Mouse (Mus musculus) gastrocnemius, postnatal 36 days (tissue): Measurements from ENCODE around the gene Stk31. TPM values are rescaled to one million over a fixed set of nuclear protein-coding genes. Genes with fewer than 3 reads are reported as not detected.
"Not testable (repeated sequence)": the region's sequence is repeated elsewhere in the genome, so short reads cannot be mapped to it uniquely, and the experiment has no call there.

Experiments
- DNase-seq, 2 experiments: peaks; one replicate each; pipeline ENCODE4 v3.0.0; 2022
- intact Hi-C: fragments of 180-260 bp; cut with DNase I; formaldehyde crosslinking; loops from one replicate; pipeline ENCODE4 v1.15.1; 2025
- long read RNA-seq, 2 experiments: library from polyadenylated mRNA; stranded (forward); transcript quantifications; one replicate each; pipeline ENCODE4 v2.0.0; 2021
- total RNA-seq, 2 experiments: library from RNA; stranded (reverse); gene quantifications; 2 replicates each; pipeline ENCODE4 v1.2.3; 2021

Gene Stk31
- total RNA-seq: under 1 TPM; 0.07 to 0.15 TPM
- long read RNA-seq, experiment 1: 0 reads
- long read RNA-seq, experiment 2: 0 reads

DNA sequence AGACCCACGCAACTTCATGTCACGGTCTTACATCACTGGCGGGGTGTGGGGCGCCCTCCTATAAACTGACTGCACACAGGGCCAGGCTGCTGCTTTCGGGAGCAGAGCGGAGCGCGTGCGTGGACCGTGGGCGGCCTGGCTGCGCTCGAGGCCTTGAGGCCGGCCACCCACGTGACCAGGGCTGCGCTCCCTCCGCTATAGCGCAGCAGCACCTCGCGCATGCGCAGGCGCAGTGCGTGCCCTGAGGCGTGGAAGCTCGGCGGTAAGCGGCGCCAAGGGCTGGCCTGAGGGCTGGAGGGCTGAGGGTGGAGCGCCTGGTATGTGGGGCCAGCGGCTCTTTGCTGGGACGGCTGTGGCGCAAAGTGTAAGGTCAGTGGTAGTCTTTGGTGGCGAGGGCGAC, at the start of gene Stk31:
Stk31 (plus strand) TSS at position 289 of the 400 bp plus-strand sequence.
- DNase-seq: peak in 1 of 2 experiments; percentile 6
- intact Hi-C loops: loop anchor here (5.0 to 10.0 kb wide), 2 partner anchors 168 to 351 kb away; no protein-coding TSS in a partner anchor

DNA sequence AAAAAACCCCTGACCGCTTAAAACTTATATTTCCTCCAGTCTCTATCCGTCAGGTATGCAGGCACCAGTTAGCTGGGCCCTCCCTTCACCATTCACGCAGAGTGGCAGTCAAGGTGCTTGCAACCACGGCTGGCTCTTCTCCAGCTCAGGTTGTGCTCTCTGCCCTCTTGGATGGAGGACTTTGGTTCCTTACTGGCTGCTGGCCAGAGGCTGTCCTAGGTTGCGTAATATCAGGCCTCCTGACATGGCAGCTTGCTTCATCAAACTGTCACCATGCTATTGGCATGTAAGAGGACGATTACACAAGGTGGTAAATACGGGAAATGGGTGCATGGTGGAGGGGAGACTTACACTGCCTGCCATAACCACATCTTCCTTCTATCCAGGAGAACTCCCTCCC, 45.6 kb upstream of the Stk31 start:
- intact Hi-C loops: no loop called here
- no peak for DNase-seq

DNA sequence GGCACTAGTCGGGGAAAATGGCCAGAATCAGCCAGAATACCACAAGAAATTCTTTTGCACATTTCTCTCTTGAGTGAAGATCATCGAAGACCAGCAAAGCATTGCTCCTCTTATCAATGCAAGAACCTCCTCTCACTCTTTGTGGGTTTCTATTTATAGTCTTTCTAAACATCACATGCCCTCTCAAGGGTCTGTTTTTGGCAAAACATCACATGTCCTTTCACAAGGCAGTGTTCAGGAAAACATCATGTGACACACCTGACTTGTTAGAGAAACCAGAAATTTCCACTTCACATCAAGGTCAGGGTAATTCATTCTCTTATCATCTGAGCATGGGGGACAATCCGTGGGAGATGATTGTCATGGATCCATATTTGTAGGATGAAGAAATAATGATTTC, 40.8 kb upstream of the Stk31 start:
- intact Hi-C loops: no loop called here

DNA sequence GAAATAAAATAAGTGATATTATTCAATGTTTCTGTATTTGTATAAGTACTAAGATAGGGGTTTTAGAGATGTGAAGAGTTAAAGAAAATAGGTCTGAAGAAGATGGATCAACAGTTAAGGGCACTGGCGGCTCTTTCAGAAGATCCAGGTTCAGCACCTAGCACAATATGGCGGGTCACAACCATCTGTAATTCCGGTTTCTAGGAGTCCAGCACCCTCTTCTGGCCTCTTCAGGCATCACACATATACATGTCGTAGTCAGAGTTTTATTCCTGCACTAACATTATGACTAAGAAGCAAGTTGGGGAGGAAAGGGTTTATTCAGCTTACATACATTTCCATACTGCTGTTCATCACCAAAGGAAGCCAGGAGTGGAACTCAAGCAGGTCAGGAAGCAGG, 40.2 kb upstream of the Stk31 start:
- intact Hi-C loops: no loop called here
- no peak for DNase-seq

More for the DNA sequence above, 40.8 kb upstream of the Stk31 start:
- DNase-seq: no peak

DNA sequence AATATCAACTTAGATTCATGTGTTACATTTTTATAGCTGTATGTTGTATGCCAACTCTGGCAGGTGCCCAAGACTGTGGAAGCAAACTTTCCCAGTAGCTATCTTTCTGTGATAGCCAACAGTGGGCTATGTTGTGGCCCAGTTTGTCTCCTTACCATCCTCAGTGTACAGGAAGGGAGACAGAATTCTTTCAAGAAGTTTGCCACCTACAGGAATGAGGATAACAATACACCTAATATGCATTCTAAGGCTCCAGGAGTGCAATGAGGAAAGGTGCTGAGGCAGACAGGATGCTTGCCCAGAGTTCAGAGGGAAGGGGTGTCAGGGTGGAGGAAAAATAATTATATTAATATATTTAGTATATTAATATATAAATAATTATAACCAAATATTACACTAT, 35.0 kb upstream of the Stk31 start:
- intact Hi-C loops: no loop called here

DNA sequence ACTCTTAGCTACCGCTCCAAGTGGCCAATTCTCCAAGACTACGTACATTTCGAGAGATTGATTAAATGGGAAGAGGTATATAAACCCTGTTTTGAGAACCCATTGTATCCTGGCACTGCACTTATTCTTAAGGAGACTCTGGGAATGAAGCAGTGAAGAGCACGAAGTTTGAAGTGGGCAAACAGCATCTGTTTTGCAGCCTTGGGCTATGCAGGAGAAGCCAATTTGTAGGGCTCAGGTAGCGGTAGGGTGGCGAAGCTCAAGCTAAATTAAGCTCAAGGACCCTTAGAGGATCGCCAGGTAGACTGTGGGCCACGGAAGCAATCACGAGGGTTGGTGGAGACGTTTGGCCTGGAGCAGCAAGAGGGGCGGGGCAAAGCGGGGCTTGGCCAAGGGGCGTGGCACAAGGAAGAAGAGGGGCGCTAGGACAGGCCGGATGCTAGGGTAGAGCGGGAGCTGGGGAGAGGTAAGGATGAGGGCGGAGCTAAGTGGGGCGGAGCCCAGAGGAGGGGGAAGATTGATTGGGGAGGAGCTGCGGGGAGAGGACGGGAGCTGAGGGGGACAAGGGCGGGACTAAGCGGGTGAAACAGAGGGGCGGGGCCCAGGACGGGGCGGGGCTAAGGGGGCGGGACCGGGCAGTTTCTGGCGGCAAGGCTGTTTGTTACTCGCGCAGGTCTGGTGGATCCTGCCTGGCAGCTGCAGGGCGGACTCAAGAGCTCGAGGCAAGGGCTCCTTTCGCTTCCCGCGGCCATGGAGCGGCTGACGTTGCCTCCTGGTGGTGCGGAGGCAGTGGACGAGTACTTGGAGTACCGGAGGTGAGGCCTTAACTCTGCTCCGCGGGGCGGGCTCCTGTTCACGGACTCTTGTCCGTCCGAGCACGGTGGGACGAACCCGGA, 28.0 kb upstream of the Stk31 start, which contains the start of gene Fam221a:
Fam221a (plus strand) TSS at position 581 of the 896 bp plus-strand sequence.
- intact Hi-C loops: loop anchor here (5.0 kb wide), 1 partner anchor 45 kb away; no protein-coding TSS in a partner anchor
- peak; percentile 68 to 72 for DNase-seq

More for the DNA sequence above, 35.0 kb upstream of the Stk31 start:
- no peak for DNase-seq

DNA sequence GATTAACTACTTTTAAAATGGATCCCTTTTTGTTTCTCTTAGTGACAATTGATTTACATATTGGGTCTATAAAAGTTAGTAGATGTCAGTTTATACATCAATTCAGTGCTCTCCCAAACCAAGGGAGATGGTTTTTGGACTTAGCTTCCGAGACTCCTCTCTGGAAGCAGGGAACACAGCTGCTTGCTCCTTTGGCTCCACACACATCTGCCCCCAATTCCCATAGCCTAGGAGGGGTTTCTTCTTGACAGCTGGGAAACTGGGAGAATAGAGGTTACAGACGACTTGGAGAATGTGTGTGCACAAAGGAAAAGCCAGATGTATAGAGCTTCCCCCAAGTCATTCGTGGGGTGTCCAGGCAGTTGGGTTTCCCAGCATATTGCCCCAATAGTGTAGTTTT, 27.2 kb upstream of the Stk31 start:
- no peak for DNase-seq
- intact Hi-C loops: loop anchor here (5.0 kb wide), 1 partner anchor 46 kb away; no protein-coding TSS in a partner anchor

DNA sequence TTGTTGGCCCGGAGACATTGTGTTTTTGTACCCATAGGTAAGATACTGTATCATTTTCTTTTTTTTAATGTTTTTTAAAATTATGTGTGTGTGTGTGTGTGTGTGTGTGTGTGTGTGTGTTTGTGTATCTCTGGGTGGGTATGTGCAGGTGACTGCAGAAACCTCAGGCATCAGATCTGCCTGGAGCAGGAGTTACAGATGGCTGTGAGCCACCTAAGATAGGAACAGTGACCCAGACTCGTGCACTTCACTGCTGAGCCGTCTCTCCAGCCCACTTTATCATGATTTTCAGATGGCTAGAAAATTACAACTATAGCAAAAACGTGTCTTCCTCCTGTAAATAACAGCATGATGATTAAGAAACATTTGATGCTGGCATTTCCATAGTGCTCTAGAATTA, 22.7 kb upstream of the Stk31 start:
- DNase-seq: no peak
- intact Hi-C loops: no loop called here

DNA sequence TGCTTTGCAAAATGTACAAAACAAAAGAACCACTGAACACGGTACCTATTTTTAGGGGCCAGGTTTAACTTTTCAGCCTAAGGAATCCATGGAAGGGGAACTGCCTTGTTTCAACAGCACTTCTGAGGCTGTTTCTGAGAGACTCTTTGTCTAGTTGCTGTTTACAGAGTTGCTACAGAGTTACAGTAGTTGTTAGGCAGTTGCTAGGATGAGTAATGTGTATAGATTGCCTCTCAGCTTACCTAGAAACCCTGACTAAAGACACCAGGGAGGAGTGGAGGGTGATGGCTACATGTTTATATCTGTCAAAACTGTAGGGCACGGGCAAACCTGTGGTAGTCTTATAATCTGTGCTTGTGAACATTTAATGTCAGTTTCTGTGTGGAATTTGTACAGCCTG, 21.5 kb upstream of the Stk31 start:
- no peak for DNase-seq
- intact Hi-C loops: no loop called here

DNA sequence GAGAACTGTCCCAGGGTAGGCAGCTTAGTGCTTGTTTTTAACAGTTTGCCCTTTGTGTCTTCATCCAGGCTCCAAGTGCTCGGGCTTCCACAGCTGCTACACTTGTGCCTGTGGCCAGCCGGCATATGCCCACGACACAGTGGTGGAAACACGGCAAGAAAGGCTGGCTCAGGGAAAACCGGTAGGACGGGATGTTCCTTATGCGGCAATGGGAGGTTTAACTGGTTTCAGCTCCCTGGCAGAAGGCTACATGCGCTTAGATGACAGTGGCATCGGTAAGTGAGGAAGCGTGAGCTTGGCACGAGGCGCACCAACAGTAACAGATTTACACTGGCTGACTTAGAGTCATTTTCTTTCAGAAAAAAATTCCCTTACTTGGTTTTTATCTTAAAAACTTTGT, 17.1 kb upstream of the Stk31 start:
- intact Hi-C loops: no loop called here
- no peak for DNase-seq

DNA sequence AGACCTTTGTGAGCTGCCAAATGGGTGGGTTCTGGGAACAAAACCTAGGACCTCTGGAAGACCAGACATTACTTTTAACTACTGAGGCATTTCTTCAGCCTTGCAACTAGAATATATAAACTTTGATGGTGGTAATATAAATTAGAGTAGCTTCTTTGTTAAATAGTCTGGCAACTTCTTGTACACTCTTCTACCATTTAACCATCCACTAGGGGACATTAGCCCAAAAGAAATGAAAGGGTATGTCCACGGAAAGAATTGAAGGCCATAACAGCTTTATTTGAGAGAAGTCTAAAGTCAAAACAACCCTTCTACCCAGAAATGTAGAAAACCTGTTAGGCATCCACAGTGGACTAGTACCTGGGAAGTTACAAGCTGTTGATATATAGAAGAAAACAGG, 1.1 kb upstream of the Stk31 start:
- no peak for DNase-seq
- intact Hi-C loops: loop anchor here (5.0 to 10.0 kb wide), 2 partner anchors 72 to 349 kb away; no protein-coding TSS in a partner anchor

DNA sequence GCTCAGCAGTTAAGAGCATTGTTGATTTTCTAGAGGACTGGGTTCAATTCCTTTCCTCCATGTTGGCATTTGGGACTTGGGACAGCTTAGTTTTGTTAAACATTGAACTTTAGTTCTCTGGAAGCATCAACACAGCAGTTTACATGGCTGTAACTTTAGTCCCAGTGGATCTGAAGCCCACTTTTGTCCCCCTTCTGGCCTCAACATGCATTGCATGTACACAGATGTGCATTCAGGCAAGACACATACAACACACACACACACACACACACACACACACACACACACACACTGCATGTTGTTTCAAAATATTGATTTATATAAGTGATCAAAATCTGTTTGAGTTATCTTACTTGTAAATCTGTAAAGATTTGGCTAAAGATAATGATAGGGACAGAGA, 2.1 kb downstream of the Stk31 start:
- no peak for DNase-seq
- intact Hi-C loops: loop anchor here (5.0 to 10.0 kb wide), 2 partner anchors 170 to 353 kb away; no protein-coding TSS in a partner anchor

DNA sequence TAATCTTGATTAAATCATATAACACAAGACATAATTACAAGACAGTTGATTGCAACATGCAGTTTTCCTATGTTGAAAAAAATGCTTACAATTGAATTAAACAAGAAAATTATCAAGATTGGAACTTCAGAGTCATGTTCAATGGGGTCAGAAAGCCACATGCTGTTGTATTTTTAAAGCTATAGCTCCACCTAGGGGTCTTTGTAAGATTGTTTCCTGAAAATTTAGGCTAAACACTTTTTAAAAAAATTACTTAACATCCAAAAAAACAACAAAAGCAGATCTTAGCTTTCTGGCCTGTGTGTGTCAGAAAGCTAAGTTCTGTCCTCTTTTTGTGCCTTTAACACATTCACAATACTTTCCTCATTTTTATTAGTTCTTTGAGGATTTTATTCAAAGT, 3.0 kb downstream of the Stk31 start:
- intact Hi-C loops: loop anchor here (2.0 to 10.0 kb wide), 3 partner anchors 130 to 354 kb away; no protein-coding TSS in a partner anchor
- no peak for DNase-seq

DNA sequence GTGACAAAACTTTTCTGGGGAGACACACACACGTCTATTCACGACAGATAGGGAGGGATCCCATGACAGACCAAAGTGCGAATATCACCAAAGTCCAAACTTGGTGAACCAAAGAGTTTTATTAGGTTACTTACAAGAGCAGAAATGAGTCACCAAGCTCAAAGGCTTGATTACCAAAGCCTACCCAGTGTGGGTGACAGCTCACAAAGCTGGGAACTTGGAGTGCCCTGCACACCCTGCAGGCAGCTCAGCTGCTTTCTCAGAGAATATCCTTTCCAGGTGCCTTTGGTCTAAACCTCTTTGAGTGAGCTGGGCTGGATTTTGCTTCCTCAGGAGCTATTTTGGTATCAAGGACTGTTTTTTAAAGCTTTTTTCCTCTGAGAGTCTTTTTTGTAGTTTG, 15.4 kb downstream of the Stk31 start:
- intact Hi-C loops: no loop called here
- no peak for DNase-seq

DNA sequence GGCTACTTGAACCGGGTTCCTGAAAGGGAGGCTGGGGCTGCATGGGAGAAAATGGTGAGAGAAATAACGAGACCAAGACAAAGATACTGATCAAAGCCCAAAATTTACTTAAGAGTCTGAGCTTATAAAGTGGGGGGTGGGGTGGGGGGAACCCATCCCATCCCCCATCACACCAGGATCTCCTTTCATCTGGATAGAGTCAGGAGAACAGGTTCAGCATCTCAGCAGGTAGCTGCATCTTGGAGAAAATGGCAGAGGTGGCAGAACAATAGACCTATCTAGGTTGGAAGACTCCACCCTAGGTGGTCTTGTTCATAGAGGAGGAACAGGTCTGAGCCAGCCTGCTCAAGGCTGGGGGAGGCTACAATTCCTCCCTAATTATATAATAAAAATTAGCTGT, 17.6 kb downstream of the Stk31 start:
- DNase-seq, intact Hi-C loops: not testable (repeated sequence)

DNA sequence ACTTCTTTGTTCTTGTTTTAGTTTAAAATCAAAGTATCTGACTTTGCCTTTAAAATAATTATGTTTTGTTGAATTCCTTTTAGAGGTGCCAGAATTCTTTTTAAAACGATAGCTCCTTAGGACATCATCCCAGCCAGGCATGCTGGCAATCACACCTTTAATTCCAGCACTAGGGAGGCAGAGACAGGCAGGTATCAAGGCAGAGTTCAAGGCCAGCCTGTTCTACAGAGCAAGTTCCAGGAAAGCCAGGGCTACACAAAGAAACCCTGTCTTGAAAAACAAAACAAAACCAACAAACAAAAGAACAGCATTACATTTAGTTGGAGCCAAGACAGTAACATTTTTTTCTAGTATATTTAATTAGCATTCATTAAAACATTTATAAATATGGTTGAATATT, 20.6 kb downstream of the Stk31 start:
- no peak for DNase-seq
- intact Hi-C loops: no loop called here

DNA sequence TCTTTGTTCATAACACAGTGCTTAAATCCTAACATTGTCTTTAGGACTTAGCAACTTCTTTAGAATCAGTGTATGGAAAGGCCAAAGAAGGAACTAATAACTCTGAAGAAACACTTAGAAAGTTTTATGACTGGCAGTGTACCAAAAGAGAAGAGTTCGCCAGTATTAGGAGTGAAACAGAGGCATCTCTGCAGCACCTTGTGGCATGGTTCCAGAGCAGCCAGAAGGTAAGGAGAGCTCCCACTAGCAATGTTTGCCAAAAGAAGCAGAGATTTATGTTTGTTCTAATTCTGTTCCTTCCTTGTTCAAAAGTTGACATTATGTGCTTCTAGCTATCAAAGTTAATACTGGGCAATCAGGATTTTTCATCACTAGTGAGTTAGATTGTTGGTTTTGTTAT, 41.9 kb downstream of the Stk31 start:
- intact Hi-C loops: no loop called here

DNA sequence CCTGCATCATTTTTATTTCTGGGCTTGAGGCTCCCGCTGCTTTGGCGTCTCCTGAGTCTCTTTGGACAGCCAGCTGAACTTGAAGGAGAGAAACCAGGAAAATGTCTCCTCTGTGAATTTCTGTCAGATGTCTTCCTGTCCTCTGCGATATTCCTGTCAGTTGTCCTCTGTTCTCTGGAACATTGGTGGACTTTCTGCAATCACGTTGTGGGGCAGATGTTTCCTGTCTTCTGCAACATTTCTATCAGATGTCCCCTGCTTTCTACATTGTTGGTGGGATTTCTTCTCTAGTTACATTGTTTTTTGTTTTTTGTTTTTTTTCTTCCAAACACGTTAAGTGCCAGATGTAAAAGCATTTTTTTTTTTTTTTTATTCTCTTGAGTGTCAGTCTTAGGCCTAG, 62.7 kb downstream of the Stk31 start:
- DNase-seq: no peak
- intact Hi-C loops: no loop called here

More for the DNA sequence above, 41.9 kb downstream of the Stk31 start:
- DNase-seq: no peak

DNA sequence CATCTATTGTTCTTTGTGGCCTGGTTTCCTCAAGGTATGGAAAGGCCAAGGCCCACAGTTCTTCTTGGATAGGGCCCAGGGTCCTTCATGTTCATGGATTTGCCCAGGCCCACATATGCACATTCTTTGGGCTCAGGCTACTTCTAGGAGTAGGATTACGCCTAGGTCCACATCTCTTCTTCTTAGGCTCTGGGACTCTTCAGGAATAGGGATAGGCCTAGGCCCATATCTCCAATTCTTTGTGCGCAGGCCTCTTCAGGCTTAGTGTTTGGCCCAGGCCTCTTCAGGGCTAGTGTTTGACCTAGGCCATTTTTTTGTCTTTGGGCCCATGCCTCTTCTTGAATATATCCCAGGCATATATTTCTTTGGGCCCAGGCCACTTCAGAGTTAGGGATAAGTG, 87.8 kb downstream of the Stk31 start:
- intact Hi-C loops: no loop called here
- no peak for DNase-seq

DNA sequence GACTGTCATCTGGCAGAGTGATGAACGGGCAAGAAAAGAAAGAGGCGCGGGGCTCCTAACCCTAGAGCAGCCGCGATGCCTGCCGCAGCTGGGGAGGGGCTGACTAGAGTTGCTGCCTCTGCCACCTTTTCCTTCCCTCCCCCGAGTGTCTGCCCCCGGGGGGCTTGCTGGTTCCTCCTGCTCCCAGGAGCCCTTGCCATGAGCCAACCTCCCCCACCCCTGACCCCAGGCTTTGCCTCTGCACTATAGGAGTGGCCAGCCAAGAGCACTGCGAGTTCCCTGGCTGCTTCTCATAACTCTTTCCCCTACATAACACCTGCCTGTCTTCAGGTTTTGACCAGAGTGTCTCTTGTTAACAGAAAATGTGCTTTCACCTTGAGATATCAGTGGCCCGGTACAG, 96.1 kb downstream of the Stk31 start:
- intact Hi-C loops: no loop called here
- DNase-seq: no peak

DNA sequence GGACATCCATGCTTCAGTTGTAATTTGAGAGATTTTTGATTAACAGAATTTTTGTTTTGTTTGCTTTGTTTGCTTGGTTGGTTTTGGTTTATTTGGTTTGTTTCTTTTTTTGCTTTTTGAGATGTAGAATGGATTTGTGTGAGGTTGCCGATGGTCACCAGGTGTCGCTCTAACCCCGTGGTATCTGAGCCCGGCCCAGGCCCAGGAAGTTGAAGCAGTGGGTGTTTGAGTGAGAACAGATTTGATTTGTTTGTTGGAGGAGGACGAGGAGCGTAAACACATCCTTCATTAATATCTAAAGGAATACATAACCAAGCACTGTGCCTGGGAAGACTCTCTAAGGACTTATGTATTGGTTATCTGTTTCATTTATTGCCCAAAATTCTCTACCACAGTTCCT, 123.6 kb downstream of the Stk31 start:
- DNase-seq: peak; percentile 45 to 58
- intact Hi-C loops: loop anchor here (2.0 to 5.0 kb wide), 3 partner anchors 398 to 776 kb away; partner anchors contain the start of gene Mpp6
